Mouse (Mus musculus): ENCODE measurements at regions not wholly inside any gene's neighbourhood (a gene's known extent, or its start where the extent isn't known, plus 50 kb on each side); places are given as distances from the start of the nearest gene placed in this dataset.

- TF ChIP-seq CTCF (IDR thresholded peaks at IDR 0.05; ENCODE audit: insufficient read depth, low read depth, low read length) (no peak), POLR2A (IDR thresholded peaks at IDR 0.05; ENCODE audit: insufficient read depth, low read depth, low read length) (no peak)
These were observed 688.5 kb upstream of the Car8 start for GRCm38 (mm10) chr4:8927276-8927906.
